Mouse (Mus musculus) hindbrain, embryonic 15.5 days (tissue): ENCODE measurements at regions not wholly inside any gene's neighbourhood (a gene's known extent, or its start where the extent isn't known, plus 50 kb on each side); places are given as distances from the start of the nearest gene placed in this dataset.

Experiments used
- ATAC-seq: fragments of 200-750 bp; cut with Nextera tagmentation; 2 replicates; pipeline ENCODE4 v1.8.0; 2017; ENCODE audit warnings: low read depth, moderate number of reproducible peaks, moderate TSS enrichment; ENCODE audit not compliant: low FRiP score
- H3K27ac ChIP-seq: fragments of 300-500 bp; sonication (generic); replicated peaks from 2 replicates; pipeline ENCODE4 v1.5.1; 2015; ENCODE audit warnings: mild to moderate bottlenecking, inconsistent platforms
- H3K27me3 ChIP-seq: fragments of 300-500 bp; sonication (generic); 2 replicates; pipeline ENCODE4 v1.6.1; 2015; ENCODE audit warnings: control low read depth, inconsistent platforms
- H3K36me3 ChIP-seq: fragments of 300-500 bp; sonication (generic); 2 replicates; pipeline ENCODE4 v1.6.1; 2015; ENCODE audit warnings: control low read depth, inconsistent platforms
- H3K4me1 ChIP-seq: fragments of 300-500 bp; sonication (generic); replicated peaks from 2 replicates; pipeline ENCODE4 v1.6.1; 2015; ENCODE audit warnings: control low read depth, inconsistent platforms
- H3K4me2 ChIP-seq: fragments of 300-500 bp; sonication (generic); 2 replicates; pipeline ENCODE4 v1.6.1; 2015; ENCODE audit warnings: moderate library complexity, mild to moderate bottlenecking, inconsistent platforms
- H3K4me3 ChIP-seq: fragments of 300-500 bp; sonication (generic); 2 replicates; pipeline ENCODE4 v1.5.1; 2015; ENCODE audit warnings: mild to moderate bottlenecking, inconsistent platforms
- H3K9ac ChIP-seq: fragments of 300-500 bp; sonication (generic); 2 replicates; pipeline ENCODE4 v1.6.1; 2015; ENCODE audit warnings: inconsistent platforms
- H3K9me3 ChIP-seq: fragments of 300-500 bp; sonication (generic); 2 replicates; pipeline ENCODE4 v1.6.1; 2016; ENCODE audit warnings: control low read depth, inconsistent platforms
- WGBS: fragments of 180-500 bp; shearing (Covaris S2); methylation state at CpG from one replicate; pipeline ENCODE4 v1.1.7; 2015; 5-methylcytosine and 5-hydroxymethylcytosine counted together

DNA sequence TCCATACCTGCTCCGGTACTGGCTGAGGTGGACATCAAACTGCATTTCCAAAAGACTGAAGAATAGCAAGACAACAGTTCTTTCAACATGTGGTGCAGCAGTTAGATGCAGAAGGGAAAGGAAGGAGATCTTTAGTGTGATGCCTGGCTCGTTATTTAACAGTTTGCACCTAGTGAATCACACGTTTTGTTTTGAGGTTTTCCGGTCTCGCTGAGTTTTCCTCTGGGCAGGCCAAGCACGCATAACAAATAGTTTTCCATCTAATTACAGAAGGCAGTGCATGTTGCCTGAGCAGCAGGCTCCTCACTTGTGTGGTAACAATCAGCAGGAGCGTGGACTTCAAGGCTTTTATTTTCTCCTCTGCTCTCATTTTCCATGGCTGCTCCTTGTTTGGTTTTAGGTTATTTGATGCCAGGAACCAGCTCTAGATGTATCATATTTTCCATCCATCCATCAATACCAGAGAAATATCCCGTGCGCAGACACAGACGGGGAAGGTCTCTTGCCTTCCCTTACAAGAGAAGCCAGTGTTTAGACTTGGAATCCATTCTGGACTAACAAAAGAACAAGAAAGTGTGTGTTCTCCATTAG, 199.6 kb upstream of the Ccdc122 start:
- H3K4me1 ChIP-seq: 0 out of 2 replicates have a peak, but pooled peaks cover 5% of the 10 kb centered on the region
- no peaks in the 10 kb centered on the region for H3K36me3 ChIP-seq
- H3K9ac ChIP-seq: no peak overlapping the region
- ATAC-seq: no peak
- H3K4me3 ChIP-seq: no peak overlapping the region
- no peak overlapping the region for H3K4me2 ChIP-seq
- no peak overlapping the region for H3K27ac ChIP-seq
- H3K27me3 ChIP-seq: no peaks in the 10 kb centered on the region
- 48% methylated on average over 10 of the region's 10 CpGs for WGBS
- no peaks in the 10 kb centered on the region for H3K9me3 ChIP-seq

DNA sequence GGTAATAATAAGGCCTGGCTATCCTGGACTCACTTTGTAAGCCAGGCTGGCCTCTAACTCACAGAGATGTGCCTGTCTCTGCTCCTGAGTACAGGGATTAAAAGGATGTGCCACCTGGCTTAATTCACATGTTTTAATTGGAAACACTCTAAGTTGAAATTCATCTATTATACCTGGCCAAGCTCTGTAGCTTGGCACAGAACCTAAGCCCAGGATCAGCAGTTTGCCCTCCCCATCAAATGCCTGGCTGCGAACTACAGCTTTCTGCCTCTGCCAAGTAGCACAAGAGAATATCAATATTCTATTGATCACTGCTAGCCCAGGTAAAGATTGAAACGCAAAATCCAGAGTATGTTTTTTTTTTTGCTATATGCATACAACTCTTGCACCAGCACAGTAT, 200.3 kb upstream of the Ccdc122 start:
- ATAC-seq: no peak
- Histone ChIP-seq H3K4me3 (no peak overlapping the region), H3K27me3 (no peaks in the 10 kb centered on the region), H3K9ac (no peak overlapping the region), H3K4me1 (0 out of 2 replicates have a peak, but pooled peaks cover 5% of the 10 kb centered on the region), H3K27ac (no peak overlapping the region), H3K36me3 (no peaks in the 10 kb centered on the region), H3K4me2 (no peak overlapping the region), H3K9me3 (no peaks in the 10 kb centered on the region)
- WGBS: 88% methylated on average over 2 of the region's 2 CpGs

DNA sequence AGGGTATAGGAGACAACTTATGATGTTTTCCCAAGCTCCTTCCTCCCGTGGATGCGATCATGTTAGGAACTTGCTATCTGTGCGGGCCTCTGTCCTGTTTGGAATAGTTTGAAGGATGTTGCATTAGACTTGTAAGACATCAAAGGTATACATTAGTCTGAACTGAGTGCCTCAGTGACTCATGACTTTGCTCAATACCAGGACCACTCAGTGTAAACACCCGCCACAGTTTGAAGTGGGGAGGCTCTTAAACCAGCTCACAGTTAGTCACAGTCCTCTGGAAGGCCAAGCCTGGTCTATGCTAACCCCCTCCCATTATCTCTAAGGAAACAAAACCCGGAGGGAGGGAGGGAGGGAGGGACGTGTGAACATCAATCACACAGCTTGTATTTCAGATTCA, 202.5 kb upstream of the Ccdc122 start:
- Histone ChIP-seq H3K27ac (no peak overlapping the region), H3K4me3 (no peak overlapping the region), H3K4me2 (no peak overlapping the region), H3K9me3 (no peaks in the 10 kb centered on the region), H3K4me1 (0 out of 2 replicates have a peak, but pooled peaks cover 5% of the 10 kb centered on the region), H3K9ac (no peak overlapping the region), H3K27me3 (no peaks in the 10 kb centered on the region), H3K36me3 (no peaks in the 10 kb centered on the region)
- no peak for ATAC-seq
- WGBS: 62% methylated on average over 6 of the region's 6 CpGs

DNA sequence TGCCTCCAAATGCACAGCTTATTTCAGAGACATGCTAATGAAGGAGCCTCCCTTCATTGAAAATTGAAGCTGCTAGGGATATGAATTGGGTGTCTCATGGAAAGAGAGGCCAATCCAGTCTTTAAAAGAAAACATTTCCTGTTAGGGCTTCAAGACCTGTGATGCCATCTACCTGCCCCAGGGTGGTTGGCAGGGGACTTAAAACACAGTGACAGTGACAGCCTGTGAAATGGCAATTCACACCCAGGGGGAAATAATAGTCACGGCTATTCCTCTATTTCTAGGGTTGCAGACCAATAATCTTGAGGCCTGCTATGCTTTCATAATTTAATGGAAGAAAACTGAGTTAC, 207.4 kb upstream of the Ccdc122 start:
- 82% methylated on average over 1 of the region's 1 CpGs for WGBS
- no peak overlapping the region for H3K27ac ChIP-seq
- 0 out of 2 replicates have a peak, but pooled peaks cover 5% of the 10 kb centered on the region for H3K4me1 ChIP-seq
- no peaks in the 10 kb centered on the region for H3K27me3 ChIP-seq
- no peak overlapping the region for H3K4me3 ChIP-seq
- H3K9ac ChIP-seq: no peak overlapping the region
- no peak for ATAC-seq
- H3K9me3 ChIP-seq: no peaks in the 10 kb centered on the region
- no peak overlapping the region for H3K4me2 ChIP-seq
- no peaks in the 10 kb centered on the region for H3K36me3 ChIP-seq

DNA sequence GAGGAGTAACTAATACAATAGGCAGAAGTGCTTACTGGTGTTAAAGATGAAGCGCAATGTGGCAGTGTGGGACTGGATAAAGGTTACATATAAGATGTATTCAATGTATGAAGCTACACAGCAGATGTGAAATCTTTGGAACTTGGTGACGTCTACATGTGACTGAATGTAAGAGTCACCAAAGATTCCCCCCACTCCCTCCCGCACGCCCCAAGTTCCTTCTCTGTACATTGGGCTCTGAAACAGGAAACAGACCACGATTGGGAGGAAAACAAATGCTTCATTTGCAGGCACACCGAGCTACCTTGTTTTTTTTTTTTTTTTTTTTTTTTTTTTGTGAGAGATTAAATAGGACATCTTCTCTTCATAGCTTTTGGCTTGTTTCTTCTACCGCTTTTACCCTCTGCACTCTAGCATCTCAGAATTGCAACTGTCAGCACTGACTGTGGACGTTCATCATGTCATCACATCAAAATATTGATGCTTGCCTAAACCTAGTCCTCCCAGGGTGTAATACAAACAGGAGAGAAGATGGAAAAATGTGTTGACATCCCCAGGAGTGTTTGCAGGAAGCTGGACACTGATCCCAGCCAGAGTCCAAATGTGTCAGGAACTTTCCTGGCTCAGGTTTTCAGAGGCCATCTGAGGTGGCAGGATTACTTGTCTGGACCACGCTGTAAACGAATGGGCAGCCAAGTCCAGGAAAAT, 208.0 kb upstream of the Ccdc122 start:
- no peaks in the 10 kb centered on the region for H3K36me3 ChIP-seq
- no peak for ATAC-seq
- H3K4me3 ChIP-seq: no peak overlapping the region
- 81% methylated on average over 10 of the region's 10 CpGs for WGBS
- no peaks in the 10 kb centered on the region for H3K9me3 ChIP-seq
- no peak overlapping the region for H3K27ac ChIP-seq
- H3K9ac ChIP-seq: no peak overlapping the region
- H3K27me3 ChIP-seq: no peaks in the 10 kb centered on the region
- H3K4me1 ChIP-seq: 0 out of 2 replicates have a peak, but pooled peaks cover 5% of the 10 kb centered on the region
- no peak overlapping the region for H3K4me2 ChIP-seq

DNA sequence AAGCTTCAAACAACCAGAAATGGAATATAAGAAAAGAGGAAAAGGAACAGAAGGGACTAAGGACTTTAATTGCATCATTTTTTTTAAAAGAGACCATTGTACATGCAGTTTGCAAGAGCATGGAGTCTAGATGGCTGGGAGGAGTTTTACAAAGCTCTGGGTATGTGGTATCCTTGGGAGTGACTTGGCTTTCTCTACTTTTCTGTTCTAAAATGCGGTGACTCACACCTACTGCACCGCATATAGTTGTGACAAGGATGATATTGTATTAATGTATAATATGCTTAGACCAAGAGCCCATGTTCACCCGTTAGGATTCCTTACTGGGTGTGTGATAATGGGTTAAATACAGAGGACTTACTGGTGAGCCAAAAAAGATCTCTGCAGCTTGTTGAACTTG, 212.5 kb upstream of the Ccdc122 start:
- no peak overlapping the region for H3K27ac ChIP-seq
- no peaks in the 10 kb centered on the region for H3K27me3 ChIP-seq
- H3K9ac ChIP-seq: no peak overlapping the region
- no peak overlapping the region for H3K4me2 ChIP-seq
- ATAC-seq: no peak
- peaks cover 15% of the 10 kb centered on the region for H3K4me1 ChIP-seq
- no peaks in the 10 kb centered on the region for H3K9me3 ChIP-seq
- no peaks in the 10 kb centered on the region for H3K36me3 ChIP-seq
- H3K4me3 ChIP-seq: no peak overlapping the region
- WGBS: 96% methylated on average over 3 of the region's 3 CpGs

DNA sequence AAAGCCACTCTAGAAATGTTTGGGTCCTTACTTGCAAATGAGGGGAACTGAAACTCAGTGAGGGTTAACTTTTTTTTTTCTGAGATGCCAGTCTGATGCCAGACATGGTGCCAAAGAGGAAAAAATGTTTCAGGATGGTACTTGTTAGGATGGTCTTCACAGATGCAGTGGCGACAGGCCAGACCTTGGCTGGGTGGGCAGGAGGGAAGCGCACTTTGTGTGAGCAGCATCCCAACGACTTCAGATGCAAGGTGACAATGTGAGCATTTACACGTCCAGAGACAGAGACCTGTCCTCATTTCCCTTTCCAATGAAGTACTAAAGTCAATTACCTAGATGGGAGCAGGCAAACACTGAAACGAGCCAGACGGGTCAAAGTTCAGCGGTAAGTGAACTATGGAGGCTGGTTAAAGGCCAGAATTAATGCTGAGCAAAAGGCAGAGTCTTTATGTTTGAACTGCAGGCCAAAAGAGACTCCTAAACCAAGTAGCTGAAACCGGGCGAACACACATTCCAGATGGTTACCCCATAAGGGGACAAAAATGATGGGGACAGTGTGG, 213.7 kb upstream of the Ccdc122 start:
- Histone ChIP-seq H3K36me3 (no peaks in the 10 kb centered on the region), H3K4me1 (peaks cover 20% of the 10 kb centered on the region), H3K9me3 (no peaks in the 10 kb centered on the region), H3K27me3 (no peaks in the 10 kb centered on the region), H3K9ac (no peak overlapping the region), H3K27ac (no peak overlapping the region), H3K4me3 (no peak overlapping the region), H3K4me2 (no peak overlapping the region)
- no peak for ATAC-seq
- 74% methylated on average over 9 of the region's 9 CpGs for WGBS

DNA sequence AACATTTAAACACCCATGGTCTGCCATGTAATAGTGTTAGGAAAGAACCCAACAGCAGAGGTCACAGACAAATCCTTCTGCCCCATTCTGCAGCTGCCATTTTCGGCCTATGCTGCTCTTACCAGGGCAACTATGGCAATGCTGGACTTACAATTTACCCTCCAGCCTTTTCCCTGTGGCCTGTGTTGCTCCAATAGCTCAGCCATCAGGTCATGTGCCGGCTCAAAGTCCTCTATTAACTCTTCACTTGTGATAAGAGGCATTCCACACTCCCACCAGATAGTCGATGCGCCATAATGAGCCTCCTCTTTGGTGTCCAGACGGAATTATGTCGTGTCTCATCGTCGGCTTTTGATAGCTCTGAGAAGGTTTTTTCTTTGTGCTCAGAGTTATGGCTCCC, 214.7 kb upstream of the Ccdc122 start:
- ATAC-seq: no peak
- H3K36me3 ChIP-seq: no peaks in the 10 kb centered on the region

DNA sequence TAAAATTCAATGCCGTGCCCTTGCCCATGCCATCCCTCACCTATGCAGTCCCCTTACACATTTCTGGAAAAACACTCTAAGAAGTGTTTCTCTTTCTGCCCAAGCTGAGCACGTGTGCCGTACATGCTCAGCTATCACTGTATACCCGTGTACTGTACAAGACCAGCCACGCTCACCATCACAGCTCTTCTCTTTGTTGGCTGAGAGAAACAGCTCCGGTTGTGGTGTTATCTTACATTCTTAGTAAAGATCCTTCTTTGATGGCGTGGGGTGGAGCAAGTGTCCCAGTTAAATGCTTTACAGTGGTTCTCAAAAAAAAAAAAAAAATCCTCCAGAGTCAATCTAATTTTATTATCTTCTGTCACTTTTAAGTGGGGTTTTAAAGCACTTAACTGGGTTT, 215.1 kb upstream of the Ccdc122 start:
- Histone ChIP-seq H3K27me3 (no peaks in the 10 kb centered on the region), H3K36me3 (no peaks in the 10 kb centered on the region), H3K4me1 (peaks cover 25% of the 10 kb centered on the region), H3K4me2 (no peak overlapping the region), H3K9me3 (no peaks in the 10 kb centered on the region), H3K9ac (no peak overlapping the region), H3K4me3 (no peak overlapping the region), H3K27ac (no peak overlapping the region)
- ATAC-seq: no peak
- 93% methylated on average over 7 of the region's 7 CpGs for WGBS

More for the DNA sequence above, 214.7 kb upstream of the Ccdc122 start:
- Histone ChIP-seq H3K4me2 (no peak overlapping the region), H3K9ac (no peak overlapping the region), H3K4me3 (no peak overlapping the region), H3K4me1 (peaks cover 25% of the 10 kb centered on the region), H3K27ac (no peak overlapping the region), H3K27me3 (no peaks in the 10 kb centered on the region), H3K9me3 (no peaks in the 10 kb centered on the region)
- WGBS: 85% methylated on average over 8 of the region's 8 CpGs

DNA sequence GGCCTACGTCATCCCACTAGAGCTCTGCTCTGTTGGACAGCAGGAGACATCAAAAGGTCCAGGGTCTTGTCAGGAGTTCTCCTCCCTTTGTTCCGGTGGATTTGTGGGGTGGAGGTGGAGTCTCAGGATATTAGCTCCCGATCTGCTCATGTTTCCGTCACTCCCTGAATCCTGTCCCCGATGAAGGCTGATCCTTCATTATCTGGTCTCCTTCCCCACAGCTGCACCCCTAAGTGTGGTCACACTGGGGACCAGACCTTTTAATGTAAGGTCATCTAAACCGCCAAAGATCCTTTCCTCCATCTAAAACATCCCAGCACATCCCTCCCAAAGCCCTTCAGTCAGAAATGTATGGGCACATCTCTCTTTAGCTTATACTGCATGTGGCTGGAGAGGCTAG, 215.6 kb upstream of the Ccdc122 start:
- ATAC-seq: no peak
- H3K4me2 ChIP-seq: no peak overlapping the region
- 88% methylated on average over 6 of the region's 6 CpGs for WGBS
- no peaks in the 10 kb centered on the region for H3K27me3 ChIP-seq
- H3K27ac ChIP-seq: no peak overlapping the region
- no peaks in the 10 kb centered on the region for H3K36me3 ChIP-seq
- H3K4me3 ChIP-seq: no peak overlapping the region
- peaks cover 25% of the 10 kb centered on the region for H3K4me1 ChIP-seq
- no peak overlapping the region for H3K9ac ChIP-seq
- H3K9me3 ChIP-seq: no peaks in the 10 kb centered on the region

DNA sequence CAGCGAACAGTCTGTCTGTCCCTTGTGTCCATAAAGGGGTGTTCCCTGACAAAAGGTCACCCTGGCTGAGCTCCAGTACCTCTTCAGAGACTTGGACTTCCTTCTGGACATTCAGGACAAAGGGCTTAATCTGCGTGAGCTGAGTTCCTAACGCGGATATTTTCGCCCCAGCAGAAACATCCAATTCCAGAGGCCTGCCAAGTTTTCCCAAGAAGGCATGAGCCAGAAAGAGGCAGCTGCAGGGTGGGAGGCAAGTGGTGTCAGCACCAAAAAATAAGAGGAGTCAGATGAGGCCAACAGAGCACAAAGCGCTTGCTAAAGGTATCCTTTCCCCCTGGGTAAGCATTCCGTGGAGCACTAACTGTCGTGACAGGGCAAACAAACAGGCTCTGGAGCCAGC, 216.9 kb upstream of the Ccdc122 start:
- peak; percentile 85 for ATAC-seq
- Histone ChIP-seq H3K36me3 (no peaks in the 10 kb centered on the region), H3K4me1 (peaks cover 25% of the 10 kb centered on the region), H3K27ac (peak overlapping the region; percentile 52), H3K9me3 (no peaks in the 10 kb centered on the region), H3K9ac (no peak overlapping the region), H3K27me3 (no peaks in the 10 kb centered on the region), H3K4me3 (no peak overlapping the region), H3K4me2 (no peak overlapping the region)
- WGBS: 23% methylated on average over 8 of the region's 8 CpGs

DNA sequence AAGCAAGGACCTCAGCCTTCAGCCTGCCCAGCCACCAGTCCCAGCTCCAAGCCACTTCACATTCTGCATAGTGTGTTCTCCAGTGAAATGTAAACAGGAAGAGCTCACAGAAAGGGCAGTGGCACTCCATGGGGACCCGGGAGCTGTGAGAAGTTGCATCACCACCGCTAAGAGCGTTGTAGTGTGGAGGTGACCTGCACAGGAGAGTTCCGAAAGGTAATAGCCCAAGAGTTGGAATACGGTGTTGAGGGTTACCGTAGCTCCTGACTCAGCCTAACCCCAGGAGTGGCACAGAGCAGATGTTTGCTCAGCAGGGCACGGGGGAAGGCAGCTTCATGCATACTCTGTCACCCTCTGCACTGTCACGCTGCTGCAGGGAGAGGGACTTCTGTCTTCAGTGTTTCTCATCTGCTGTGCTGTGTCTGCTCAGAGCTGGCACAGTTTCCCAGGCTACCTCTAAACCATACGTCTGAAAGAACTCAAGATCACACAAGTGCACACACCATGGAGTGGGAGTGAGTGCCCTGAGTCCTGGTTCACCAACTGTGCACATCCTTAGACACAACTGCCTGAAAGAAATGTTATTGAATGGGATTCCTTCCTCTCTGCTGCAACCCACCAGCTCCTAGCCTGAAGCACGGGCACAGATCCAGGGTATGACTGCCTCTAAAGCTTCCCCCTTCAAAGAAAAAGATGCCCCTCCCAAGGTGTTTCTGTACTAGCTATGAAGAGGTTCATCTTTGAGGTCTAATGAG, 218.1 kb upstream of the Ccdc122 start:
- 0 out of 2 replicates have a peak overlapping the region, but pooled peaks have one; percentile 0 for H3K27ac ChIP-seq
- peak; percentile 65; the same call in 1 of the 2 replicates for ATAC-seq
- H3K9ac ChIP-seq: no peak overlapping the region
- H3K27me3 ChIP-seq: no peaks in the 10 kb centered on the region
- H3K4me2 ChIP-seq: no peak overlapping the region
- no peaks in the 10 kb centered on the region for H3K36me3 ChIP-seq
- H3K9me3 ChIP-seq: no peaks in the 10 kb centered on the region
- 66% methylated on average over 10 of the region's 10 CpGs for WGBS
- no peak overlapping the region for H3K4me3 ChIP-seq
- peaks cover 29% of the 10 kb centered on the region for H3K4me1 ChIP-seq
